Mouse (Mus musculus) bone marrow, adult 2 months (tissue): Measurements from ENCODE around the gene Ptpn12.

Source experiments
- CTCF ChIP-seq: fragments of 200-500 bp; IDR thresholded peaks from 2 replicates; pipeline ENCODE4 v1.5.1; 2011; ENCODE audit warnings: low read length, control low read depth; ENCODE audit not compliant: control insufficient read depth, insufficient read depth
- POLR2A ChIP-seq: fragments of 200-500 bp; IDR thresholded peaks from 2 replicates; pipeline ENCODE4 v1.6.1; 2011; ENCODE audit warnings: low read depth, mild to moderate bottlenecking, control low read depth, low read length, borderline replicate concordance; ENCODE audit not compliant: control insufficient read depth

GRCm38 (mm10) chr5:20986271-20986670 lies 69.4 kb downstream of the Ptpn12 start:
- no peak for TF ChIP-seq CTCF
- no peak for TF ChIP-seq POLR2A
